Mouse (Mus musculus): ENCODE measurements around the gene Socs1. TPM values are rescaled to one million over a fixed set of nuclear protein-coding genes. Genes with fewer than 3 reads are reported as not detected.
A peak's percentile ranks its signal among the peaks of the same experiment; 100 is the strongest.

Gene Socs1
- polyA plus RNA-seq, 1 experiment from 2014 or later, result 8.4 TPM

DNA sequence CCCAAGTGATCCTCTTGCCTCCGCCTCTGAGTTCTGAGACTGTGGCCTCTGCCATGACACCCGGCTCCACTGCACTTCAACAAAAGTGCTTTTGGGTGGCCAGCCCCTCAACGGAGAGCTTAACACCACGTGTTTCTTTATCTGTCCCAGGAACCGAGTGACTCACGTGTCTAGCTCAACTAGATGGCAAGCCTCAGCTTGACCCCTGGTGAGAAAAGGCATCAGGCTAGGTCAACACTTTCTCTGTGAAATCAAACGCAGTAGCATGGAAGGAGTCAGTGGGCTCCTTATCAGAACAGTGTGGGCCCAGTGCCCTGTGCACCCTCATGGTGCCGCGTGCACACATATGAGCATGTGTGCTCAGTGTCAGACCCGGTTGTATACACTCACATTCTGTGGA, 49.0 kb downstream of the Socs1 start:
- no peaks in the 10 kb centered on the region for H3K36me3 ChIP-seq (ENCODE audit: control insufficient read depth, insufficient read depth, low read length)

DNA sequence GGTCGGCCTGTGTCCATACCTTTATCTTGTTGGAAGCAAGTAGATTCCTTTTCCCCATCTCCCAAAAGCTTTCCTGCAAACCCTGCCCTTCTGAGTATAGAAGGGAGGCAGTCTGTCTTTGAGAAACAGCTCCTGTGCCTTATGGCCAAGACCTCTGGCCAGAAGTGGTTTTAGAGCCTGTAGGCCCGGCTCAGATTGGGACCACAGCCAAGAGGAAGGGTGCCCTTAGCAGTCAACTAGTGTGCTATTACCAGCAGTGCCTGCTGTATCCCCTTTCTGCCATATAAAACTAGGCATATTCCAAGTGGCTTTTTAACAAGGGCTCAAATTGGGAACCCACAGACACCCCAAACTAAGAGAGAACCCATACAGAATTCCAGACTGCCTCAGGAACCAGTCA, 49.6 kb downstream of the Socs1 start:
- Histone ChIP-seq H3K4me3 (ENCODE audit: low read depth, low read length) (no peak overlapping the region), H3K9me3 (ENCODE audit: control insufficient read depth, low read length) (no peaks in the 10 kb centered on the region), H3K27me3 (ENCODE audit: control insufficient read depth, insufficient read depth, low read length) (no peaks in the 10 kb centered on the region), H3K4me1 (replicated peaks; ENCODE audit: control insufficient read depth, insufficient read depth) (no peaks in the 10 kb centered on the region; the same call in 1 of the 2 replicates), H3K36me3 (ENCODE audit: control insufficient read depth, insufficient read depth, low read length) (no peaks in the 10 kb centered on the region), H3K27ac (replicated peaks) (no peak overlapping the region), H3K4me2 (replicated peaks; ENCODE audit: low read depth) (no peak overlapping the region), H3K9ac (ENCODE audit: low read length) (no peak overlapping the region)
- DNase-seq (ENCODE audit: low spot score) (no peak), ATAC-seq (ENCODE audit: low FRiP score, low TSS enrichment) (no peak)
- 64% methylated on average over 2 of the region's 2 CpGs for WGBS
- TF ChIP-seq EP300 (optimal IDR thresholded peaks at IDR 0.05), result no peak
- TF ChIP-seq CTCF (IDR thresholded peaks at IDR 0.05; ENCODE audit: low read depth), result no peak

More for the DNA sequence above, 49.0 kb downstream of the Socs1 start:
- Histone ChIP-seq H3K9me3 (ENCODE audit: control insufficient read depth, low read length) (no peaks in the 10 kb centered on the region), H3K4me3 (ENCODE audit: low read depth, low read length) (no peak overlapping the region), H3K4me1 (replicated peaks; ENCODE audit: control insufficient read depth, insufficient read depth) (no peaks in the 10 kb centered on the region; the same call in 1 of the 2 replicates), H3K9ac (ENCODE audit: low read length) (no peak overlapping the region), H3K27me3 (ENCODE audit: control insufficient read depth, insufficient read depth, low read length) (no peaks in the 10 kb centered on the region), H3K4me2 (replicated peaks; ENCODE audit: low read depth) (no peak overlapping the region), H3K27ac (replicated peaks) (no peak overlapping the region)
- DNase-seq (ENCODE audit: low spot score) (no peak), ATAC-seq (ENCODE audit: low FRiP score, low TSS enrichment) (no peak)
- TF ChIP-seq EP300 (optimal IDR thresholded peaks at IDR 0.05) (no peak), CTCF (IDR thresholded peaks at IDR 0.05; ENCODE audit: low read depth) (no peak)
- WGBS, result 53% methylated on average over 10 of the region's 10 CpGs

DNA sequence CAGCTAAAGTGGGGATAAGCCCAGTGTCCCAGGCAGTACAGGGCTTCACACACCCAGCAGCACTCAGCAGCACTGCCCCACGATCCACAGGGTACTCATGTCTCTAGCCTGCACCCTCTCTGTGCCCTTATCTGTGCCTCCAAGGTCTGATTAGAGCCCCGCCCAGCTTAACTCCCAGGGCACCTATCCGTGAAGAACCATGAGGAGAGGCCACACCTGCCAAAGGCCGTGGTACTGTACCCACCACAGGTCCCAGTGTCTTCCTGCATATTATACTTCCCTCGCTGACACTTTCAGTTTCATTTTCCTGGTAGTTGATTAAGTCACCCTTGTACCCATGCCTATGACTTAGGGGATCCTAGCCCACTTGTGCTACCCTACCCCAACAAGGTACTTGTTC, 52.9 kb downstream of the Socs1 start:
- ATAC-seq (ENCODE audit: low FRiP score, low TSS enrichment) (peak; percentile 59), DNase-seq (ENCODE audit: low spot score) (no peak)
- Histone ChIP-seq H3K36me3 (ENCODE audit: control insufficient read depth, insufficient read depth, low read length) (no peaks in the 10 kb centered on the region), H3K9ac (ENCODE audit: low read length) (no peak overlapping the region), H3K27ac (replicated peaks) (no peak overlapping the region), H3K4me2 (replicated peaks; ENCODE audit: low read depth) (no peak overlapping the region), H3K4me3 (ENCODE audit: low read depth, low read length) (no peak overlapping the region), H3K9me3 (ENCODE audit: control insufficient read depth, low read length) (no peaks in the 10 kb centered on the region), H3K4me1 (replicated peaks; ENCODE audit: control insufficient read depth, insufficient read depth) (no peaks in the 10 kb centered on the region), H3K27me3 (ENCODE audit: control insufficient read depth, insufficient read depth, low read length) (no peaks in the 10 kb centered on the region)
- TF ChIP-seq EP300 (optimal IDR thresholded peaks at IDR 0.05) (no peak), CTCF (IDR thresholded peaks at IDR 0.05; ENCODE audit: low read depth) (no peak)
- 57% methylated on average over 5 of the region's 5 CpGs for WGBS

Other genes with a start within 250 kb of the Socs1 start
- gene Dexi, start 242.5 kb downstream of the Socs1 start, polyA plus RNA-seq (2015; fragmentation: Nextera tagmentation; extraction: Ambion mirVana), result 23.5 and 24.3 TPM in 2 replicates
- 28.1 and 28.8 TPM in 2 replicates for gene Clec16a, start 240.2 kb downstream of the Socs1 start, polyA plus RNA-seq (2015; fragmentation: Nextera tagmentation; extraction: Ambion mirVana)
- not detected in 2 replicates for gene Tnp2, start 3.1 kb upstream of the Socs1 start, polyA plus RNA-seq (2015; fragmentation: Nextera tagmentation; extraction: Ambion mirVana)
- gene Prm3, start 5.4 kb upstream of the Socs1 start, polyA plus RNA-seq (2015; fragmentation: Nextera tagmentation; extraction: Ambion mirVana), result not detected in 2 replicates
- gene Prm2, start 10.6 kb upstream of the Socs1 start, polyA plus RNA-seq (2015; fragmentation: Nextera tagmentation; extraction: Ambion mirVana), result not detected in 2 replicates
- 0.23 TPM in 1 of 2 replicates, not detected in the other for gene Prm1, start 20.3 kb upstream of the Socs1 start, polyA plus RNA-seq (2015; fragmentation: Nextera tagmentation; extraction: Ambion mirVana)
- not detected in 2 replicates for gene Gm11172, start 27.4 kb upstream of the Socs1 start, polyA plus RNA-seq (2015; fragmentation: Nextera tagmentation; extraction: Ambion mirVana)
- gene Rmi2, start 49.5 kb upstream of the Socs1 start, polyA plus RNA-seq (2015; fragmentation: Nextera tagmentation; extraction: Ambion mirVana), result 0.76 and 1.1 TPM in 2 replicates